Mouse (Mus musculus): ENCODE results near the gene Herc2. TPM values are rescaled to one million over a fixed set of nuclear protein-coding genes. Genes with fewer than 3 reads are reported as not detected.

Herc2 gene
- polyA plus RNA-seq, 1 experiment = 39.8 TPM

DNA sequence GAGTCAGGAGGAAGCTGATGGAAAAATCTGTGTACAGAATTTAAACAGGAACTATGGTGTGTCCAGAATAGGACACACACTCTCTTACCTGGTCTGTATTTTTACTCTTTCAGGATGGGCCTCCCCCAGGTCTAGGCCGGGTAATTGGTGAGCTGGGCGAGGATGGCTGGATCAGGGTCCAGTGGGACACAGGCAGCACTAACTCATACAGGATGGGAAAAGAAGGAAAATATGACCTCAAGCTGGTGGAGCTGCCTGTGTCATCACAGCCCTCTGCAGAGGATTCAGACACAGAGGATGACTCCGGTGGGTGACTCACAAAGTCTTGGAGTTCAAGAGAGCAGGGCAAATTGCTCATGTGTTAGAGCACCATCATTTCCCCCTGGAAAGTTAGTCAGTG is 96.4 kb downstream of the Herc2 start:
- DNase-seq (ENCODE audit: low read depth) = no peak
- TF ChIP-seq POLR2A (IDR thresholded peaks at IDR 0.05; ENCODE audit: borderline replicate concordance, extremely low read depth, insufficient read depth, insufficient read length, poor library complexity, severe bottlenecking) (no peak), CTCF (IDR thresholded peaks at IDR 0.05; ENCODE audit: borderline replicate concordance, extremely low read depth, insufficient read depth, insufficient read length) (no peak)

DNA sequence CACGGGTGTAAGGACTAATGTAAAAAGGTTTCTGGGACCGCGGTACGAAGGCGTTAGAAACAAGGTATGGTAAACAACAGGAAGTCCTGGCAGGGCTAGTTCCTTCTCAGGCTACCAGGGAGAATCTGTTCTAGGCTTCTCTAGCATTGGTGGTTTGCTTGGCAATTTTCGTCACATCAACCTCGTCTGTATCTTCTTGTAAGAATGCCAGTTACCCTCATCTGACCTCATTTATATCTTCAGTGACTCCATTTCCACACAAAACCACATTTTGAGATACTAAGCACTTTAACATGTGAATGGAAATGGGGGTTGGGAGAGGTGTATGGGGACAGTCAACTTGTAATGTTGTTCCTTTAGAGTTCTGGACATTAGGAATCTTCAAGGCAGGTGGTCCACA is 98.9 kb downstream of the Herc2 start:
- no peak for TF ChIP-seq CTCF (IDR thresholded peaks at IDR 0.05; ENCODE audit: borderline replicate concordance, extremely low read depth, insufficient read depth, insufficient read length)
- TF ChIP-seq POLR2A (IDR thresholded peaks at IDR 0.05; ENCODE audit: borderline replicate concordance, extremely low read depth, insufficient read depth, insufficient read length, poor library complexity, severe bottlenecking) = no peak
- DNase-seq (ENCODE audit: low read depth) = no peak

DNA sequence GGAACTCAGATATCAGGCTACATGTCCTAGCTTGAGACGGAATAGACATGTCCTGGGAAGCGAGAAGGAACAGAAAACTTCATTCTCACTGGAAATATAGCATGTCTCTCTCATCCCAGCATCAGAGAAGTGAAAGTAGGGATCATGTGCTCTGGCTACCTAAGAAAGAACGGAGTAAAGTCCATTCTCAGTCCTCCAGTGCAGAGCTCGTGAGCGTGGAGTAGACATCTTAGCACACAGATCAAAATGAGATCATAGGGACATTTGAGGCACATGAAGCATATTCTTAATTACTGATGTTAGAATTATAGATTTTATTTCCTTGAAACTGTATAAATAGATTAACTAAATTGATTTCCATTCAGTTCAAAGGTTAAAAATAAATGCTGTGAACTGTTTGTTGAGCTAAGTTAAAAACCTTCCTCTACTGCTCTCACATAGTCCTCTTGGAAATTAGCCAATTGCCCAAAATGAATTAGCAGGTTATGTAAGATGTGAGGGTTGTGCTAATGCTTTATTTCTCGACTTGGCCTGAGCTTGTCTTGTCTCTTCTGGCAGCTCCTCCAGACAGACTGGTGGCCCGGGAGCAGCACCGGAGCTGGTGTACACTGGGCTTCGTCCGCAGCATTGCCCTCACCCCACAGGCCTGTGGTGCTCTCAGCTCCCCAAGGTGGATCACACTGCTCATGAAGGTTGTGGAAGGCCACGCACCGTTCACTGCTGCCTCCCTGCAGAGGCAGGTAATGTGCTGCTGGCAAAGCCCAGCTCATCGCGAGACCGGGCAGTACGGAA is 102.1 kb downstream of the Herc2 start:
- no peak for DNase-seq (ENCODE audit: low read depth)
- TF ChIP-seq POLR2A (IDR thresholded peaks at IDR 0.05; ENCODE audit: borderline replicate concordance, extremely low read depth, insufficient read depth, insufficient read length, poor library complexity, severe bottlenecking) = no peak

DNA sequence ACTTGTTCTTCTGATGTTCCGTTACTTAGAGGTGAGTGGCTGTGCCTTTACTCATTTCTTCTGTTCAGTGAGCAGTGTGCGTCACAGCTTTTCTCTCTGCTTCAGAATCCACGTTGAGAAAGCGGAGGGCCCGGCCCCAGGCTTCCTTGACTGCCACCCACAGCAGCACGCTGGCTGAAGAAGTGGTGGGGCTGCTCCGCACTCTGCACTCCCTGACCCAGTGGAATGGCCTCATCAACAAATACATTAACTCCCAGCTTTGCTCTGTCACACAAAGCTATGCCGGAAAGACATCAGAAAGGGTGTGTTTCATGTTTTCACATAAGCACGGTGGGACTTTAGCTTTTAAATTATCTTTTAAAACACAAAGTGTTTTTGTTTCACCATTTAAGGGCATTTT is 103.2 kb downstream of the Herc2 start:
- no peak for DNase-seq (ENCODE audit: low read depth)
- TF ChIP-seq CTCF (IDR thresholded peaks at IDR 0.05; ENCODE audit: borderline replicate concordance, extremely low read depth, insufficient read depth, insufficient read length) = no peak
- no peak for TF ChIP-seq POLR2A (IDR thresholded peaks at IDR 0.05; ENCODE audit: borderline replicate concordance, extremely low read depth, insufficient read depth, insufficient read length, poor library complexity, severe bottlenecking)

DNA sequence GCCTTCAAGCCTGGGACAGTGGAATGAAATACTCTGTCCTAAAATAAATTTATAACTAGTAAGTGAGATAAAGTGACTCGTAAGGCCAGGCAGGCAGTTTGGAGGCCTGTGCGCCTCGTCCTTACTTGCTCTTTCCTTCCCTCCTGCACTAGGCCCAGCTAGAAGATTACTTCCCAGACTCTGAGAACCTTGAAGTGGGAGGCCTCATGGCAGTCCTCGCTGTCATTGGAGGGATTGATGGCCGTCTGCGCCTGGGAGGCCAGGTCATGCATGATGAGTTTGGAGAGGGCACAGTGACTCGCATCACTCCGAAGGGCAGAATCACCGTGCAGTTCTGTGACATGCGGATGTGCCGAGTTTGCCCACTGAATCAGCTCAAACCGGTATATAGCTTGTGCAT is 103.6 kb downstream of the Herc2 start:
- no peak for TF ChIP-seq POLR2A (IDR thresholded peaks at IDR 0.05; ENCODE audit: borderline replicate concordance, extremely low read depth, insufficient read depth, insufficient read length, poor library complexity, severe bottlenecking)
- no peak for TF ChIP-seq CTCF (IDR thresholded peaks at IDR 0.05; ENCODE audit: borderline replicate concordance, extremely low read depth, insufficient read depth, insufficient read length)

DNA sequence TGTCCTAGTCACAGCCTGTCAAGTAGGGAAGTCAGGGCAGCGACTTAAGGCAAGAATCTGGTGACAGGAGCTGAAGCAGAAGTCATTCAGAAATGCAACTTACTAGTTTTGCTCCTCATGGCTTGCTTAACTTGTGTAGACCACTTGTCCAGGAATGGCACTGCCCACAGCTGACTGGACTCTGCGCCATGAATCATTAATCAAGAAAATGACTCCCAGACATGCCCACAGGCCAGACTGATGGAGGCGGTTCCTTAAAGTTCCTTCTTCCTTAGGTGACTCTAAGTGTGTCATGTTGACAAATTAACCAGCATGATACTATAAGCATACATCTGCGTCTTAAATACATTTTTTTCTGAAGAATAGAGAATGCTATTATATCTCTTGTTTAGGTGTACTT is 113.3 kb downstream of the Herc2 start:
- no peak for DNase-seq (ENCODE audit: low read depth)
- TF ChIP-seq POLR2A (IDR thresholded peaks at IDR 0.05; ENCODE audit: borderline replicate concordance, extremely low read depth, insufficient read depth, insufficient read length, poor library complexity, severe bottlenecking) (no peak), CTCF (IDR thresholded peaks at IDR 0.05; ENCODE audit: borderline replicate concordance, extremely low read depth, insufficient read depth, insufficient read length) (no peak)

More for the DNA sequence above, 103.6 kb downstream of the Herc2 start:
- no peak for DNase-seq (ENCODE audit: low read depth)

DNA sequence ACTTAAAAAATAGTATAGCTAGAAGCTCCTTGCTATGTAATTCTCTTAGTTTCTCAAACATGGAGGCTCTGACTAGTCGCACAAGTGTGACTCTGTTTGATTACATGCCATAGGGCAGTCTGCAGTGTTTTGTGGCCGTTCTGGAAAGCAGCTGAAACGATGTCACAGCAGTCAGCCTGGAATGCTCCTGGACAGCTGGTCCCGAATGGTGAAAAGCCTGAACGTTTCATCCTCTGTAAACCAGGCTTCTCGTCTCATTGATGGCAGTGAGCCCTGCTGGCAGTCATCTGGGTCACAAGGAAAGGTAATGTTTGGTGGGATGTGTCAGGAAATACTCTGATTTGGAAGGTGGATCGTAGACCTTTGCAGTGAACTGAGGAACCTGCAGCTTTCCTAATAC is 118.7 kb downstream of the Herc2 start:
- DNase-seq (ENCODE audit: low read depth) = peak; percentile 12

DNA sequence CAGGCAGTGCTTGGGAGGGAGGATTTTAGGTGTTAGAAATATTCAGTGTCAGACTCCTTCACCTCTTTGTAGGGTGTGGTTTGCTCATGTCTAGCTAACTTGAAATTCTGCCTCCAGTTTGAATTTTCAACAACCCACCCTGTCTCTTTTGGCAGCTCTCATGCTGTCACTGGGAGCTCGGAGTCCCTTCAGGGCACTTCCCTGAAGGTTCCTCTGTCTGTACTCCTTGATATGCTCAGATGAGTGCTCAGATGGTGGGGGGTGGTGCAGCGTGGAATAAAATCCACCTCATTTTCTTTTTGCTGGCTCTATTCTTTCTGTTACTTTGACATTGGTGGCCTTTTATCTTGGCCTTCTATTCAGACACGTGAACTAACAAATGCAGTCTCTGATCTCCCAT is 127.4 kb downstream of the Herc2 start:
- DNase-seq (ENCODE audit: low read depth) = peak; percentile 3
- TF ChIP-seq CTCF (IDR thresholded peaks at IDR 0.05; ENCODE audit: borderline replicate concordance, extremely low read depth, insufficient read depth, insufficient read length) (no peak), POLR2A (IDR thresholded peaks at IDR 0.05; ENCODE audit: borderline replicate concordance, extremely low read depth, insufficient read depth, insufficient read length, poor library complexity, severe bottlenecking) (no peak)

More for the DNA sequence above, 118.7 kb downstream of the Herc2 start:
- TF ChIP-seq POLR2A (IDR thresholded peaks at IDR 0.05; ENCODE audit: borderline replicate concordance, extremely low read depth, insufficient read depth, insufficient read length, poor library complexity, severe bottlenecking) (no peak), CTCF (IDR thresholded peaks at IDR 0.05; ENCODE audit: borderline replicate concordance, extremely low read depth, insufficient read depth, insufficient read length) (no peak)

DNA sequence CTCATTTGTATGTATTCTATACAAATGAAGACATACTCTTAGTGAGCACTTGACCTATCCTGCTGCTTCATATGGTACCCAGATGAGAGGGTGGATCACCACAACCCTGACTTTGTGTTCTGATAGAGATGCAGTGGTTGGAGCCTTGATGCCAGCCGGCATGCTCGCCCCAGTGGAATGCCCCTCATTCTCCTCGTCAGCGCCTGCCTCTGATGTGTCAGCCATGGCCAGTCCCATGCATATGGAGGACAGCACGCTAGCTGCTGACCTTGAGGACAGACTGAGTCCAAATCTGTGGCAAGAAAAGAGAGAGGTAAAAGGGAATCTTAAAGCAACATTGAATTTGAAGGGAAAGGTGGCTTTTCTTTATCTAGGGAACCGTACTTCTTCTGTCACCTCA is 141.0 kb downstream of the Herc2 start:
- DNase-seq (ENCODE audit: low read depth) = no peak
- TF ChIP-seq POLR2A (IDR thresholded peaks at IDR 0.05; ENCODE audit: borderline replicate concordance, extremely low read depth, insufficient read depth, insufficient read length, poor library complexity, severe bottlenecking) (no peak), CTCF (IDR thresholded peaks at IDR 0.05; ENCODE audit: borderline replicate concordance, extremely low read depth, insufficient read depth, insufficient read length) (no peak)

DNA sequence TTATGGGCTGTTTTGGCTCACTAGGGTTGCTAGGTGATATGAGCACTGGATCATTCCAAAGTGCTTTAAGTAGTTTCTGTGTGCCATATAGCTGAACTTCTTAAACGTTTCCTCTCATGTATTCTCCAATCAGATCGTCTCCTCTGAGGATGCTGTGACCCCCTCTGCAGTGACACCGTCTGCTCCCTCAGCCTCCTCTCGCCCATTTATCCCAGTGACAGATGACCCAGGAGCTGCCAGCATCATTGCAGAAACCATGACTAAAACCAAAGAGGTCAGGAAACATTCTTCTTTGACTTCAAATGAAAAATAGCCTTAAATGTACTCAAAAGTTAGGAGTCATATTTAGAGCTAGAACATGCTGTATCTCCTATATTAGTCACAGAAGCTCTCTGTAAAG is 141.7 kb downstream of the Herc2 start:
- no peak for DNase-seq (ENCODE audit: low read depth)
- TF ChIP-seq CTCF (IDR thresholded peaks at IDR 0.05; ENCODE audit: borderline replicate concordance, extremely low read depth, insufficient read depth, insufficient read length) (no peak), POLR2A (IDR thresholded peaks at IDR 0.05; ENCODE audit: borderline replicate concordance, extremely low read depth, insufficient read depth, insufficient read length, poor library complexity, severe bottlenecking) (no peak)

DNA sequence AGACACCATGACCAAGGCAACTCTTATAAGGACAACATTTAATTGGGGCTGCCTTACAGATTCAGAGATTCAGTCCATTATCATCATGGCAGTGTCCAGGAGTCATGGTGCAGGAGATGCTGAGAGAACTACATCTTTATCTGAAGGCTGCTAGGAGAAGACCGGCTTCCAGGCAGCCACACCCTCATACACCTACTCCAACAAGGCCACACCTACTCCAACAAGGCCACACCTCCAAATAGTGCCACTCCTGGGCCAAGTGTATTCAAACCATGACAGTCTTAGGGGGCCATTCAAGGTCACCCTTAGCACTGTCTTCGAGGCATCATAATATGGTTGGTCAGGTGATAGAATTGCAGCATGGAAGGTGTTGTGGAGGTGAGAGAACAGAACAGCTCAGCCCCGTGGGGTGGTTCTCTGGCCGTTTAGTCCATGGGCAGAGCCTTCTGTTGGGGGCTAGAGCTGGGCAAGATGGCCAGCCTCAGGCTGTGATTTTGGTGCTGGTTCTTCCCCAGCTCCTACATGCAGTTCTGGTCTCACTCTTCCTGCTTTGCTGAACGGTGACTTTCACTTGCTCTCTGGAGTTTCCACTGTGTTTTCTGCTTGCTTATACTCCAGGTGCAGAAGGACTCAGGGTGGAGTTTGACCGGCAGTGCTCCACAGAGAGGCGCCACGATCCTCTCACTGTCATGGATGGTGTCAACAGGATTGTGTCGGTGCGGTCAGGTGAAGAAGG is 151.7 kb downstream of the Herc2 start:
- no peak for DNase-seq (ENCODE audit: low read depth)
- TF ChIP-seq POLR2A (IDR thresholded peaks at IDR 0.05; ENCODE audit: borderline replicate concordance, extremely low read depth, insufficient read depth, insufficient read length, poor library complexity, severe bottlenecking) (no peak), CTCF (IDR thresholded peaks at IDR 0.05; ENCODE audit: borderline replicate concordance, extremely low read depth, insufficient read depth, insufficient read length) (no peak)

DNA sequence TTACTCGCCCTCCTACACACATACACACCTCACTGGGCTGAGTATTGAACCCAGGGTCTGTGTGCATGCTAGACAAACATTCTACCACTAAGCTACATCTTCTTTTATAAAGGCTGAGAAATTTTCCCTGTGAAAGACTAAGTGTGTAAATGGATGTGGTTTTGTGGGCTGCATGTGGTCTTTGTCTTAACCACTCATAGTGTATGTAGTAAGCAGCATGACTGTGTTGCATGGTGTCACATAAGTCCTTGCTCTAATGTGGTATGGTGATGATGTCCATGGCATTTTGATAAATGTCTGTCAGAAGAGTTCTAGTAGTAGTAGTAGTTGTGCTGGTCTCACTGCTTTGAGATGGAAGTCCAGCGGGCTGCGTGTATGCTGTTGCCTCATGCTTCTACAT is 152.8 kb downstream of the Herc2 start:
- TF ChIP-seq POLR2A (IDR thresholded peaks at IDR 0.05; ENCODE audit: borderline replicate concordance, extremely low read depth, insufficient read depth, insufficient read length, poor library complexity, severe bottlenecking) (no peak), CTCF (IDR thresholded peaks at IDR 0.05; ENCODE audit: borderline replicate concordance, extremely low read depth, insufficient read depth, insufficient read length) (no peak)
- no peak for DNase-seq (ENCODE audit: low read depth)

Data from brain, embryonic 14.5 days (tissue).